Mouse (Mus musculus): ENCODE data around the gene Ttll1. TPM values are rescaled to one million over a fixed set of nuclear protein-coding genes. Genes with fewer than 3 reads are reported as not detected.

Ttll1 gene
- total and polyA plus RNA-seq, 3 experiments = 2.3 to 12.3 (median 6.5) TPM

DNA sequence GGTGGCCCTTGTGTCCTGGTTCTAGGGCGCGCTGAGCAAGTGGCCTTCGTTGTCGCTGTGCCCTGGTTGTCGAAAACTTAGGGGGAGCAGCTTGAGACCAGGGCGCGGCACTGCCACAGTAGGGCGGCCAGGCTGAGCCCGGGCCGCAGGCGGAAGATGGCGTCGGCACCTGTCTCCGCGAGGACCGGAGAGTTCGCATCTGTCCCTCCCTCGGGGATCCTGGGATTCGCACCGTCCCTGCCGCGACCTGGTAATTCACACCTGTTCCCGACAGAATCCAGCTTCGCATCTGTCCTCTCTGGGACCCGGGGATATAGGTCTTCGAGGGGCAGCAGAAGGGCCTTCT is 16.4 kb upstream of the Ttll1 start:
- Histone ChIP-seq H3K27me3 (ENCODE audit: insufficient read depth, low read length) (peaks cover 76% of the 10 kb centered on the region), H3K4me1 (ENCODE audit: insufficient read depth, low read depth, low read length) (peaks cover 10% of the 10 kb centered on the region), H3K4me3 (ENCODE audit: low read depth, low read length) (peak overlapping the region; percentile 45; the same call in 1 of the 2 replicates), H3K9me3 (replicated peaks) (0 out of 2 replicates have a peak, but pooled peaks cover 4% of the 10 kb centered on the region), H3K36me3 (replicated peaks) (no peaks in the 10 kb centered on the region)
- TF ChIP-seq GATA2 (IDR thresholded peaks at IDR 0.05; ENCODE audit: borderline replicate concordance, low read depth, low read length) (no peak), CTCF (IDR thresholded peaks at IDR 0.05; ENCODE audit: low read depth, low read length) (no peak), POLR2AphosphoS5 (IDR thresholded peaks at IDR 0.05; ENCODE audit: insufficient replicate concordance, low read depth, low read length) (no peak), TAL1 (conservative IDR thresholded peaks at IDR 0.05; ENCODE audit: low read depth, low read length) (no peak), GATA1 (IDR thresholded peaks at IDR 0.05; ENCODE audit: borderline replicate concordance, low read length) (no peak)
- no peak for DNase-seq (ENCODE audit: low spot score)
- no peak for ATAC-seq (ENCODE audit: extremely low read depth, insufficient number of reproducible peaks, low FRiP score, poor library complexity, severe bottlenecking)

DNA sequence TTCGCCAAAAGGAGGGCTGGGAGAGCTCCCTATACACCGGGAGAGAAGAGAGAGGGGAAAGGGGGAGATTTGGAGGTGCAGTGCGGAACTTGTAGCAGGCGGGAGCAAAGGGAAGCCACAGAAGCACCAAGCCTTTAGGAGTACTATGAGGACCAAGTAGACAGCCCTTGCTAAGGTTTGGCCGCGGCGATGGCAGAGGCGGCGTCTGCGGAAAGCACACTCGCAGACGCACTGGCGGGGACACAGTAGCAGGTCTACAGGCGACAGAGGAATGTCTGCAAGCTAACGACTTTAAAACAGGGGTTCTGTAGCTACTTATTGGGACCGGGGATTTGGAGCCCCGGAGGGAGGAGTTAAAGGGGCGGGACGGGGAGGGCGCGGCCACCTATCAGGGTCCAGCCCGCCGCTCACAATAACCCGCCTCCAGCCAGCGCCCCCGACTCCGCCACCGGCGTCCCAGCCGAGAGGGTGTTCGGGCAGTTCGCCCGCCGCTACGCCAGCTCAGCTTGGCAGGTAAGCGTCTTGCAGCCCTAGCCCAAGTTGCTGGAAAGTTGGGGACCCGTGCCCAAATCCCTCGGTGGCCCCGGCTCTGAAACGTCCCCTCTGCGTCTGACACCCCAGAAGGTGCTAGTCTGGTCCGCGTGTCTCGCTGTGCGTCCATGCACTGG is 15.9 kb upstream of the Ttll1 start, which contains the start of gene Bik:
Gene Bik (plus strand): TSS at position 439 of the 668 bp plus-strand sequence.
- Histone ChIP-seq H3K36me3 (replicated peaks) (no peaks in the 10 kb centered on the region), H3K4me1 (ENCODE audit: insufficient read depth, low read depth, low read length) (peaks cover 10% of the 10 kb centered on the region), H3K9me3 (replicated peaks) (0 out of 2 replicates have a peak, but pooled peaks cover 3% of the 10 kb centered on the region), H3K4me3 (ENCODE audit: low read depth, low read length) (peak within 1 kb of the TSS; percentile 45; the same call in 1 of the 2 replicates), H3K27me3 (ENCODE audit: insufficient read depth, low read length) (peaks cover 78% of the 10 kb centered on the region)
- DNase-seq (ENCODE audit: low spot score) = no peak
- TF ChIP-seq GATA2 (IDR thresholded peaks at IDR 0.05; ENCODE audit: borderline replicate concordance, low read depth, low read length) (no peak), POLR2AphosphoS5 (IDR thresholded peaks at IDR 0.05; ENCODE audit: insufficient replicate concordance, low read depth, low read length) (no peak), TAL1 (conservative IDR thresholded peaks at IDR 0.05; ENCODE audit: low read depth, low read length) (no peak), CTCF (IDR thresholded peaks at IDR 0.05; ENCODE audit: low read depth, low read length) (no peak), GATA1 (IDR thresholded peaks at IDR 0.05; ENCODE audit: borderline replicate concordance, low read length) (no peak)
- no peak for ATAC-seq (ENCODE audit: extremely low read depth, insufficient number of reproducible peaks, low FRiP score, poor library complexity, severe bottlenecking)

DNA sequence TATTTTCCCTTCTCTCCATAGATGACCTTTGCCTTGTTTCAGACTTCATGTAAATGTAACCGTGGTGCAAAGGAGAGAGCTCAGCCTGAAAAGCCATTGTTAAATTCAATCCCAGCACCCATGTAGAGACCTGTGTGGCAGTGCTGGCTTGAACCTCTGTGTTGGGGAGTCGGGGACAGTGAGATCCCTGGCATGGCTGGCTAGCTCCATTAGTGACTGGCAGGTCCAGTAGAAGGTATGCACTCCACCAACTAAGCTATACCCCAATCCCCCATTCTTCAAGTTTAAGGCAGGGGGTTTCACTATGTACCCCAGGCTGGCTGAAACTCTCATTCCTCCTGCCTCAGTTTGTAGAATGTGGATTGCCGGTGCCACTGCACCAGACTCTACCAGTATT is 13.6 kb upstream of the Ttll1 start:
- TF ChIP-seq GATA1 (IDR thresholded peaks at IDR 0.05; ENCODE audit: borderline replicate concordance, low read length) (no peak), POLR2AphosphoS5 (IDR thresholded peaks at IDR 0.05; ENCODE audit: insufficient replicate concordance, low read depth, low read length) (no peak), CTCF (IDR thresholded peaks at IDR 0.05; ENCODE audit: low read depth, low read length) (no peak), GATA2 (IDR thresholded peaks at IDR 0.05; ENCODE audit: borderline replicate concordance, low read depth, low read length) (no peak), TAL1 (conservative IDR thresholded peaks at IDR 0.05; ENCODE audit: low read depth, low read length) (no peak)
- DNase-seq (ENCODE audit: low spot score) (no peak), ATAC-seq (ENCODE audit: extremely low read depth, insufficient number of reproducible peaks, low FRiP score, poor library complexity, severe bottlenecking) (no peak)
- 0 out of 2 replicates have a peak, but pooled peaks cover 3% of the 10 kb centered on the region for H3K9me3 ChIP-seq (replicated peaks)
- H3K4me3 ChIP-seq (ENCODE audit: low read depth, low read length) = no peak overlapping the region
- H3K36me3 ChIP-seq (replicated peaks) = no peaks in the 10 kb centered on the region
- peaks cover 81% of the 10 kb centered on the region for H3K27me3 ChIP-seq (ENCODE audit: insufficient read depth, low read length)
- H3K4me1 ChIP-seq (ENCODE audit: insufficient read depth, low read depth, low read length) = peaks cover 10% of the 10 kb centered on the region

DNA sequence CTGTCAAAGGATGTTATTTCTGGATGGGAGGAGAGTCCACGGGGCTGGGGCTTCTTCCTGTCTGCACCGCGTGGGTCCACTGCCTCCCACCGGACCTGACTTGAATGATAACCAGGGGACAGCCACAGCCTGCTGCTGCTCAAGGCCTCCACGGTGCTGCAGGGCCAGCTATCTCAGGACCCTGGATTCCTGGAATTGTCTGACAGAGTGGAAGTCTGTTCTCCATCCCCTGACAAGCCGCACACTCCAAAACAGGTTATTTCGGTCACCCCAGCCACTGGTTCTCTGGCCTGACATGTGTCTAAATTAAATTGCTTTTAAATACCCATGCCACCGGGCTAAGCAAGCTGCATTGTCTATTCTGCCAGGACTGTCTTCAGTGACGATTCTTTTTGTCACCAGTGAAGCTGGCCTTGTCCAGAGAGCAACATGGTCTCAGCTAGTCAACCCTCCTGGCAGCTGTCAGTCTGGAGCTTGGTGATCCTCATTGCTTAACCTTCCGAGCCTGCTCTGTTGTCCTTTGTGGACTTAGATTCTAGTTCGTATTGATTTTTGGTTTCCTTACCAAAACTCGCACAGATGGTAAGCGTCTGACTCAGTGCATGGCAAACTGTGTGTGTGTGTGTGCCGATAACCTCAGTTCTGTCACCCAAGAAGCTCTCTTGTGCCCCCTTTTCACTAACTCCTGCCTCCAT is 13.1 kb upstream of the Ttll1 start:
- Histone ChIP-seq H3K4me3 (ENCODE audit: low read depth, low read length) (no peak overlapping the region), H3K36me3 (replicated peaks) (no peaks in the 10 kb centered on the region), H3K27me3 (ENCODE audit: insufficient read depth, low read length) (peaks cover 84% of the 10 kb centered on the region), H3K9me3 (replicated peaks) (0 out of 2 replicates have a peak, but pooled peaks cover 3% of the 10 kb centered on the region), H3K4me1 (ENCODE audit: insufficient read depth, low read depth, low read length) (peaks cover 10% of the 10 kb centered on the region)
- no peak for DNase-seq (ENCODE audit: low spot score)
- no peak for ATAC-seq (ENCODE audit: extremely low read depth, insufficient number of reproducible peaks, low FRiP score, poor library complexity, severe bottlenecking)
- TF ChIP-seq CTCF (IDR thresholded peaks at IDR 0.05; ENCODE audit: low read depth, low read length) = no peak
- TF ChIP-seq GATA2 (IDR thresholded peaks at IDR 0.05; ENCODE audit: borderline replicate concordance, low read depth, low read length) = no peak
- no peak for TF ChIP-seq GATA1 (IDR thresholded peaks at IDR 0.05; ENCODE audit: borderline replicate concordance, low read length)
- no peak for TF ChIP-seq POLR2AphosphoS5 (IDR thresholded peaks at IDR 0.05; ENCODE audit: insufficient replicate concordance, low read depth, low read length)

DNA sequence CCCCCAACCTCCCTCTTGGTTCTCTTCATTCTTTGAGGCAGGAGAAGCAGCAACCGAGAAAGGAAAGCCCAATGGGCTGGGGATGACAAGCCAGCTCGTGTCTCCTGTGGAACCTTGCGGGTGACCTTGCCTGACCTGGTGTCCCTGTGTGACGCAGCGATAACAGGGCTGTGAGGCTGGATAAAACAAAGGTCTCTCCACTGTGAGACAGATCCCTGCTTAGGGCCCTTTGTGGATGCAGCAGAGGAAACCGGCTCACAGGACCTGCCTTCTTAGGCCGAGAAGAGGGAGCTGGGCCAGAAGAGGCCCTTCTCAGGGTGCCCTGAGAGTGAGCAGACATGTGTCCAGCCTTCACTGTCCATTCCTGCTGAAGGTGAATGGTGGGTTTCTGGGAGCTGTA is 12.5 kb upstream of the Ttll1 start:
- Histone ChIP-seq H3K4me1 (ENCODE audit: insufficient read depth, low read depth, low read length) (peaks cover 15% of the 10 kb centered on the region), H3K9me3 (replicated peaks) (0 out of 2 replicates have a peak, but pooled peaks cover 3% of the 10 kb centered on the region), H3K27me3 (ENCODE audit: insufficient read depth, low read length) (peaks cover 89% of the 10 kb centered on the region), H3K36me3 (replicated peaks) (no peaks in the 10 kb centered on the region), H3K4me3 (ENCODE audit: low read depth, low read length) (no peak overlapping the region)
- ATAC-seq (ENCODE audit: extremely low read depth, insufficient number of reproducible peaks, low FRiP score, poor library complexity, severe bottlenecking) (peak; percentile 54; the same call in 1 of the 2 replicates), DNase-seq (ENCODE audit: low spot score) (no peak)
- TF ChIP-seq POLR2AphosphoS5 (IDR thresholded peaks at IDR 0.05; ENCODE audit: insufficient replicate concordance, low read depth, low read length) = no peak
- TF ChIP-seq GATA1 (IDR thresholded peaks at IDR 0.05; ENCODE audit: borderline replicate concordance, low read length) = no peak
- TF ChIP-seq CTCF (IDR thresholded peaks at IDR 0.05; ENCODE audit: low read depth, low read length) = no peak
- no peak for TF ChIP-seq TAL1 (conservative IDR thresholded peaks at IDR 0.05; ENCODE audit: low read depth, low read length)
- no peak for TF ChIP-seq GATA2 (IDR thresholded peaks at IDR 0.05; ENCODE audit: borderline replicate concordance, low read depth, low read length)

DNA sequence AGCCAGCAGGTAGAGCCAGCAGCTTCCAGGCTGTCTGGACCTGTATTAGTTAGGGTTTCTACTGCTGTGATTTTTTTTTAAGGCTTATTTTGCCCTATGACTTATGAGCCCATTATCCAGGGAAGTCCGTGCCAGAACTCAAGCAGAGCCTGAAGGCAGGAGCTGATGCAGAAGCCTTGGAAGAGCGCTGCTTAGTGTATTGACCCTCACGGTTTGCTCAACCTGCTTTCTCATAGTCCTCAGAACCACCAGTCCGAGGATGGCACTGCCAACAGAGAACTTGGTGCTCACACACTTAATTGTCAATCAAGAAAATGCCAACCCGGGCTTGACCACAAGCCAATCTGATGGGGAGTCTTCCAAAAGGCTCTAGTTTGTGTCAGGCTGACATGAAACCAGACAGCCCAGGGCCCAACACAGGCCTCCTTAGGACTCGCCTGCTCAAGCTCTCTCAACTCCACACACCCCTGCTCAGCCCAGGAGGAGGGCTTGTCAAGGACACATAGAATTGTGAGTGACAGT is 10.2 kb upstream of the Ttll1 start:
- Histone ChIP-seq H3K27me3 (ENCODE audit: insufficient read depth, low read length) (peaks cover 82% of the 10 kb centered on the region), H3K9me3 (replicated peaks) (no peaks in the 10 kb centered on the region), H3K4me3 (ENCODE audit: low read depth, low read length) (no peak overlapping the region), H3K4me1 (ENCODE audit: insufficient read depth, low read depth, low read length) (peaks cover 11% of the 10 kb centered on the region), H3K36me3 (replicated peaks) (no peaks in the 10 kb centered on the region)
- ATAC-seq (ENCODE audit: extremely low read depth, insufficient number of reproducible peaks, low FRiP score, poor library complexity, severe bottlenecking) (no peak), DNase-seq (ENCODE audit: low spot score) (no peak)
- TF ChIP-seq POLR2AphosphoS5 (IDR thresholded peaks at IDR 0.05; ENCODE audit: insufficient replicate concordance, low read depth, low read length) (no peak), GATA2 (IDR thresholded peaks at IDR 0.05; ENCODE audit: borderline replicate concordance, low read depth, low read length) (no peak), GATA1 (IDR thresholded peaks at IDR 0.05; ENCODE audit: borderline replicate concordance, low read length) (no peak), TAL1 (conservative IDR thresholded peaks at IDR 0.05; ENCODE audit: low read depth, low read length) (no peak), CTCF (IDR thresholded peaks at IDR 0.05; ENCODE audit: low read depth, low read length) (no peak)
